Mouse (Mus musculus): Measurements from ENCODE around the gene C8b.

DNA sequence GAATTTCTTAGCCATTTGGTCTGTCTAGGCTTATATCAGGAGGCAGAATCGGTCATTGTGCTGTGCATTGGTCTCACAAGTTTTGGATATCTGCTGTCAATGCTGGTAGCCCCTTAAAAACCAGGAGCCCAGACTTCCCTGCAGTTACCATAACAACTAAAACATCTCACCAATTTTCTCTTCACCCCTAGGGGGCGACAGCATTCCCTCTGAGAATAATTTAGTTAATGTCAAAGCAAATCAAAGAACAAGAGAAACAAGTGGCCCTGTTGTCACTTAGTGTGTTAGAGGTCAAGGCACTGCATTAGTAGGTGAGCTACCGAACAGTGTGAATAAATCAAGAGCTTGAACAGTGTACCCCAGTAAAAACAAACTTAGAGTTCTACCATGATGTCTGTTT, 40.4 kb upstream of the C8b start:
- TF ChIP-seq POLR2A (IDR thresholded peaks at IDR 0.05; ENCODE audit: low read depth, low read length) = no peak
- no peak for TF ChIP-seq CTCF (IDR thresholded peaks at IDR 0.05; ENCODE audit: extremely low read depth, insufficient read length, insufficient replicate concordance, low read depth, low read length)

Measured in small intestine, adult 2 months (tissue).